Mouse (Mus musculus) adrenal gland (tissue): ENCODE measurements around the gene Mff.

Experiments used
- intact Hi-C: fragments of 180-260 bp; cut with DNase I; formaldehyde crosslinking; loops from one replicate; pipeline ENCODE4 v1.15.1; 2025
- long read RNA-seq, 2 experiments: library from polyadenylated mRNA; unstranded; transcript quantifications; one replicate each; pipeline ENCODE4 v2.0.0; 2020; ENCODE audit warnings: borderline replicate concordance in 1 of 2; ENCODE audit not compliant: insufficient replicate concordance in 1 of 2

Gene Mff
- long read RNA-seq, experiment 1, transcript Mff-208 (8 exons, 1,645 nt), result major isoform, 25 of 144 reads
- long read RNA-seq, experiment 1, transcript Mff-202 (9 exons, 1,894 nt), result minor isoform, 12 of 144 reads
- long read RNA-seq, experiment 1, transcript Mff-201 (8 exons, 1,706 nt), result minor isoform, 16 of 144 reads
- long read RNA-seq, experiment 1, partial matches to known transcripts, result 5 of 144 reads
- long read RNA-seq, experiment 1, other reads (novel, unspliced or antisense), result 84 of 144 reads
- long read RNA-seq, experiment 2, transcript Mff-201 (8 exons, 1,706 nt), result major isoform, 23 of 158 reads
- long read RNA-seq, experiment 2, transcript Mff-202 (9 exons, 1,894 nt), result minor isoform, 17 of 158 reads
- long read RNA-seq, experiment 2, transcript Mff-208 (8 exons, 1,645 nt), result major isoform, 23 of 158 reads
- long read RNA-seq, experiment 2, partial matches to known transcripts, result 11 of 158 reads
- long read RNA-seq, experiment 2, other reads (novel, unspliced or antisense), result 83 of 158 reads

- intact Hi-C loops, result no loop called here
These were observed at the start of gene Mff for GRCm38 (mm10) chr1:82724339-82725025. TSS of gene Mff (plus strand) at chr1:82724890.

GRCm38 (mm10) chr1:82686328-82686727 lies 38.4 kb upstream of the Mff start:
- intact Hi-C loops, result no loop called here

- intact Hi-C loops, result no loop called here
These were observed 37.8 kb upstream of the Mff start for GRCm38 (mm10) chr1:82686866-82687265.

- intact Hi-C loops, result no loop called here
These were observed 36.8 kb upstream of the Mff start for GRCm38 (mm10) chr1:82687931-82688330.

GRCm38 (mm10) chr1:82695915-82696314 lies 28.8 kb upstream of the Mff start:
- intact Hi-C loops, result no loop called here

- intact Hi-C loops, result no loop called here
These were observed 6.7 kb upstream of the Mff start for GRCm38 (mm10) chr1:82717816-82718512.

GRCm38 (mm10) chr1:82725026-82725874 lies 560 bp downstream of the Mff start:
- intact Hi-C loops, result no loop called here

GRCm38 (mm10) chr1:82725875-82726185 lies 1.1 kb downstream of the Mff start:
- intact Hi-C loops, result no loop called here

- intact Hi-C loops, result no loop called here
These were observed 1.8 kb downstream of the Mff start for GRCm38 (mm10) chr1:82726482-82726881.

GRCm38 (mm10) chr1:82733357-82733756 lies 8.7 kb downstream of the Mff start:
- intact Hi-C loops, result no loop called here

GRCm38 (mm10) chr1:82738066-82738465 lies 13.4 kb downstream of the Mff start:
- intact Hi-C loops, result no loop called here

GRCm38 (mm10) chr1:82741539-82741938 lies 16.8 kb downstream of the Mff start:
- intact Hi-C loops, result no loop called here

GRCm38 (mm10) chr1:82743962-82744361 lies 19.3 kb downstream of the Mff start:
- intact Hi-C loops, result no loop called here

- intact Hi-C loops, result no loop called here
These were observed 21.7 kb downstream of the Mff start for GRCm38 (mm10) chr1:82746408-82746807.

- intact Hi-C loops, result no loop called here
These were observed 23.2 kb downstream of the Mff start for GRCm38 (mm10) chr1:82747714-82748452.

GRCm38 (mm10) chr1:82759520-82759919 lies 34.8 kb downstream of the Mff start:
- intact Hi-C loops, result no loop called here

- intact Hi-C loops, result no loop called here
These were observed 36.9 kb downstream of the Mff start for GRCm38 (mm10) chr1:82761454-82762169.

GRCm38 (mm10) chr1:82762274-82762673 lies 37.6 kb downstream of the Mff start:
- intact Hi-C loops, result no loop called here

- intact Hi-C loops, result no loop called here
These were observed 41.5 kb downstream of the Mff start for GRCm38 (mm10) chr1:82766227-82766626.

GRCm38 (mm10) chr1:82766641-82767040 lies 42.0 kb downstream of the Mff start:
- intact Hi-C loops, result no loop called here
